Mouse (Mus musculus) lung, embryonic 14.5 days (tissue): ENCODE data around the gene Dock9. TPM values are rescaled to one million over a fixed set of nuclear protein-coding genes. Genes with fewer than 3 reads are reported as not detected.

Source experiments
- ATAC-seq: fragments of 200-750 bp; cut with Nextera tagmentation; 2 replicates; pipeline ENCODE4 v1.8.0; 2017; ENCODE audit warnings: mild to moderate bottlenecking, moderate TSS enrichment, moderate library complexity; ENCODE audit not compliant: insufficient read depth
- DNase-seq: peaks from one replicate; pipeline ENCODE4 v3.0.0-alpha.2; 2015
- H3K27ac ChIP-seq: fragments of 300-500 bp; sonication (generic); 2 replicates; pipeline ENCODE4 v1.5.1; 2014; ENCODE audit warnings: low read depth, mild to moderate bottlenecking, moderate library complexity
- H3K27me3 ChIP-seq: fragments of 300-500 bp; sonication (generic); 2 replicates; pipeline ENCODE4 v1.6.1; 2014; ENCODE audit warnings: low read length, control low read depth; ENCODE audit not compliant: insufficient read depth
- H3K36me3 ChIP-seq: fragments of 300-500 bp; sonication (generic); 2 replicates; pipeline ENCODE4 v1.6.1; 2014; ENCODE audit warnings: control low read depth; ENCODE audit not compliant: insufficient read depth
- H3K4me1 ChIP-seq: fragments of 300-500 bp; sonication (generic); 2 replicates; pipeline ENCODE4 v1.6.1; 2014; ENCODE audit warnings: antibody characterized with exemption, control low read depth; ENCODE audit not compliant: insufficient read depth
- H3K4me2 ChIP-seq: fragments of 300-500 bp; sonication (generic); 2 replicates; pipeline ENCODE4 v1.6.1; 2014; ENCODE audit warnings: mild to moderate bottlenecking
- H3K4me3 ChIP-seq: fragments of 300-500 bp; sonication (generic); 2 replicates; pipeline ENCODE4 v1.5.1; 2014; ENCODE audit warnings: low read depth, low read length
- H3K9ac ChIP-seq: fragments of 300-500 bp; sonication (generic); 2 replicates; pipeline ENCODE4 v1.6.1; 2014
- H3K9me3 ChIP-seq: fragments of 300-500 bp; sonication (generic); 2 replicates; pipeline ENCODE4 v1.6.1; 2016; ENCODE audit warnings: low read depth, low read length, control low read depth
- CTCF ChIP-seq: IDR thresholded peaks from 2 replicates; pipeline ENCODE4 v1.5.1; 2016; ENCODE audit warnings: antibody characterized with exemption, low read depth
- WGBS: fragments of 180-500 bp; shearing (Covaris S2); extraction: QIAGEN DNeasy Blood & Tissue Kit; methylation state at CpG from one replicate; pipeline ENCODE4 v1.1.7; 2014; 5-methylcytosine and 5-hydroxymethylcytosine counted together
- polyA plus RNA-seq: library from polyadenylated mRNA; unstranded; fragments of >200 nt; fragmentation: Nextera tagmentation; extraction: Ambion mirVana; gene quantifications from 2 replicates; pipeline ENCODE4 v1.2.1, GENCODE M21; 2014

Gene Dock9
- polyA plus RNA-seq, 1 experiment from 2014 or later: 14.6 TPM

DNA sequence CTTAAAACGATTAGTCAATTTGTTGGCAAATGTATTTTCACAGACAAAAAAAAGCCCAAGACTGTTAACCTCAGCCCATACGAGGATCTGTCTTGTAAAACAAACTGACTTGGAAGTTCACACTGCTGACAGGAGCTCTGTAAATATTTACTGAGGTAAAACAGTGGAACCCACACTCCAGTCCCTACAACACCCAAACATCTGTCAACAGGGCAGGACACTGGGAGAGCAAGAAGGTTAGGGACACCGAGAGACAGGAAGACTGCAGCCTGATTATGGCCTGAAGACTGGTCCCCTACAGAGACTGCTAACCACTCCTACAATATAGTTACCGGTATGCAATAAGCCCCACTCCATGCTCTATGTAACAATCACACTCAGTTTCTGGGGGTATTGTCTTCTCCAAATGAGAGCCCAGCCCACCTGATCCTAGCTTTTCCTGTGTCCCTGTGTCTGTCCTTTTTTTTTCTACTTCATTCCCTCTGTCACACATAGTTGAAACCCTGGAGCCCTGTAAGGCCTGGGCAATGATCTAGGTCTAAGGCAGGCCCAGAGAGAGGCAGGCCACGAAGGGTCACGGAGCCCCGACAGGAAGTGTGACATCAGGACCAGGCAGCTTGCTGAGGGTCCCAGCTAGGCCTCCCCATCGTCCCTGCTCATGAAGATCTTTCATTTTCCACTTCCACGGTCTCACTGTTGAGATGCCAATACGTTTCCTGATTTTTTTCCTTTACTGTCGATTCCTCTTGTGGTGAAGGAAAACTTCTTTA, 17.3 kb downstream of the Dock9 start:
- Histone ChIP-seq H3K4me2 (no peak overlapping the region), H3K4me1 (peaks cover 17% of the 10 kb centered on the region)
- peak; percentile 53; the same call in 1 of the 2 replicates for ATAC-seq

GRCm38 (mm10) chr14:121779620-121780019, 18.0 kb downstream of the Dock9 start:
- peaks cover 17% of the 10 kb centered on the region for H3K4me1 ChIP-seq
- H3K4me3 ChIP-seq: no peak overlapping the region
- ATAC-seq (no peak), DNase-seq (no peak)
- no peaks in the 10 kb centered on the region for H3K27me3 ChIP-seq
- 60% methylated on average over 3 of the region's 3 CpGs for WGBS
- no peak for TF ChIP-seq CTCF
- no peak overlapping the region for H3K9ac ChIP-seq
- H3K27ac ChIP-seq: peak overlapping the region; percentile 77; the same call in 1 of the 2 replicates
- no peaks in the 10 kb centered on the region for H3K9me3 ChIP-seq
- H3K36me3 ChIP-seq: no peaks in the 10 kb centered on the region
- no peak overlapping the region for H3K4me2 ChIP-seq

More for the DNA sequence above, 17.3 kb downstream of the Dock9 start:
- peak; percentile 20 for DNase-seq
- H3K9me3 ChIP-seq: no peaks in the 10 kb centered on the region
- H3K27ac ChIP-seq: peak overlapping the region; percentile 77
- no peaks in the 10 kb centered on the region for H3K27me3 ChIP-seq
- H3K36me3 ChIP-seq: no peaks in the 10 kb centered on the region
- WGBS: 23% methylated on average over 11 of the region's 11 CpGs
- H3K4me3 ChIP-seq: no peak overlapping the region
- H3K9ac ChIP-seq: no peak overlapping the region
- no peak for TF ChIP-seq CTCF

DNA sequence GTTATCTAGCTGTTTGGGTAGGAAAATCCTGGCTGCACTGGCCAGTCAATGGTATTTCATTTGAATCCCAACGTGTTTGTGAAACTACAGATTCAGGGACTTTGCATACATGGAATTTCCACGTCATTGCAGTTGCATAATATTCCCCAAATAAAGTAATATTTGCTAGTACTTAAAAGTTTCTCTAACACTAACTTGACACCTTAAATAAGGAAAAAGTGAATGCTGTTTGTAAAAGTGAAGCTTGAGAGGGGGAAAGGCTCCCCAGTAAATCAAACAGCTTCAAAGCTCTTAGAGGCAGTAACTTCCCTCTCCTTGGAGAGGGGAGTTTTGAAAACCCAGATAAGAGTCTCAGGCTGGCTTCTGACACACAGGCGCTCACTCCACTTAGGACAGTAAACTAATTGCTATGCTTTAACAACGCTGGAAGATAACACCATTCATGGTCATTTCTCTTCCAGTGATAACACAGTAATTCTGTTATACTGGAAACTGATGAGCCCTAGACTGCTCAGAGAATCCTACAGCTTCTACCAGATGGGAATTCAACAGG, 20.3 kb downstream of the Dock9 start:
- no peak overlapping the region for H3K9ac ChIP-seq
- ATAC-seq (no peak), DNase-seq (peak; percentile 36)
- no peak overlapping the region for H3K4me2 ChIP-seq
- no peak for TF ChIP-seq CTCF
- no peaks in the 10 kb centered on the region for H3K36me3 ChIP-seq
- WGBS: 31% methylated on average over 4 of the region's 4 CpGs
- H3K4me3 ChIP-seq: no peak overlapping the region
- H3K9me3 ChIP-seq: no peaks in the 10 kb centered on the region
- H3K27me3 ChIP-seq: no peaks in the 10 kb centered on the region
- H3K4me1 ChIP-seq: peaks cover 22% of the 10 kb centered on the region
- H3K27ac ChIP-seq: no peak overlapping the region

- peaks cover 22% of the 10 kb centered on the region for H3K4me1 ChIP-seq
These were observed 20.9 kb downstream of the Dock9 start for GRCm38 (mm10) chr14:121776749-121777148.

DNA sequence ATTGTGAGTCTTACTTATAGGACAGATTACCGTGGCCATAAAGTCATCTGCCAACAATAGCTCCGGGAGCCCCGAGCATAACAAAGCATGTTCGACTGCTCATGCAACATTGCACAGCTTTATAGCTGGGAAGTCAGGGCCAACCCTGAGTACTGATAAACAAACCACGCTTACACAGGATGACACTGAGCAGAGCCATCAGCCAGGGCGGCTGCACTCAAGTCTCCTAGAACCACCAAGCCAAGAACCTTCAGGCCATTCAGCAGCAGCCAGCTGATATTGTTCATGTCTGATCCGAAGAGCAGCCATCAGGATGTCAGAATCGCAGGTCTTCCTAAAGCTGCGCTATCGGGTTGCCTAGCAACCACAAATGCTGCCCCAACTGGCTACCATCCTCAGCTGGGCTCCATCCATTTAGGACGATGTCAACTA, 35.6 kb downstream of the Dock9 start:
- no peaks in the 10 kb centered on the region for H3K36me3 ChIP-seq
- ATAC-seq (no peak), DNase-seq (peak; percentile 26)
- no peaks in the 10 kb centered on the region for H3K4me1 ChIP-seq
- no peak overlapping the region for H3K27ac ChIP-seq
- H3K9ac ChIP-seq: no peak overlapping the region
- H3K27me3 ChIP-seq: no peaks in the 10 kb centered on the region
- 48% methylated on average over 11 of the region's 11 CpGs for WGBS
- no peak overlapping the region for H3K4me2 ChIP-seq
- H3K4me3 ChIP-seq: no peak overlapping the region
- TF ChIP-seq CTCF: no peak
- H3K9me3 ChIP-seq: no peaks in the 10 kb centered on the region

More at GRCm38 (mm10) chr14:121776749-121777148, 20.9 kb downstream of the Dock9 start:
- H3K36me3 ChIP-seq: no peaks in the 10 kb centered on the region
- H3K27me3 ChIP-seq: no peaks in the 10 kb centered on the region
- ATAC-seq: no peak
- 84% methylated on average over 4 of the region's 4 CpGs for WGBS
- no peak for DNase-seq
- no peak overlapping the region for H3K4me3 ChIP-seq
- no peak overlapping the region for H3K4me2 ChIP-seq
- H3K27ac ChIP-seq: no peak overlapping the region
- peak; percentile 66 for TF ChIP-seq CTCF
- H3K9me3 ChIP-seq: no peaks in the 10 kb centered on the region
- H3K9ac ChIP-seq: no peak overlapping the region

GRCm38 (mm10) chr14:121760403-121760802, 37.2 kb downstream of the Dock9 start:
- peaks cover 6% of the 10 kb centered on the region; the same call in 1 of the 2 replicates for H3K4me1 ChIP-seq
- H3K27ac ChIP-seq: no peak overlapping the region
- H3K4me3 ChIP-seq: no peak overlapping the region
- H3K36me3 ChIP-seq: no peaks in the 10 kb centered on the region
- no peaks in the 10 kb centered on the region for H3K9me3 ChIP-seq
- H3K4me2 ChIP-seq: no peak overlapping the region
- ATAC-seq: no peak
- TF ChIP-seq CTCF: no peak
- DNase-seq: no peak
- H3K9ac ChIP-seq: no peak overlapping the region
- no peaks in the 10 kb centered on the region for H3K27me3 ChIP-seq
- 77% methylated on average over 5 of the region's 5 CpGs for WGBS

DNA sequence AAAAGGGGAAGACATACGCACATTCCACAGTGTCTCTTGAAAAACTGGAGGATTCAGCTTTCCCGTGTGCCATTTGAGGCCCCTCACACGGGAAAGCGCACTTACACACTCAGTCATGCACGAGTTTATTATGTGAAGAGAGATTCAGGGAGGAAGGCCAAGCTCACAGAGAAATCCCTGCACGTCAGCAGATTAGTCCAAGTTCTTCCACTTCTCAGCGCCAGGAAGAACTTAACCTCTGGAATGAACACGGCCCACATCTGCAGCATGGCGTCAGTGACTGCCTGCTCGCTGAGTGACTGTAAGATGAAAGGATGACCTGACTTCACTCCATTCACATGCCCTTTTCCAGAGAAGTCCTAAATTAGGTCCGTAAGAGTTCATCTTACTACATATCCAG, 43.5 kb downstream of the Dock9 start:
- no peak overlapping the region for H3K9ac ChIP-seq

More for the DNA sequence above, 43.5 kb downstream of the Dock9 start:
- H3K27ac ChIP-seq: peak overlapping the region; percentile 60
- ATAC-seq (peak; percentile 63; the same call in 1 of the 2 replicates), DNase-seq (peak; percentile 81)
- H3K4me3 ChIP-seq: no peak overlapping the region
- WGBS: 20% methylated on average over 11 of the region's 11 CpGs
- H3K9me3 ChIP-seq: no peaks in the 10 kb centered on the region
- peaks cover 15% of the 10 kb centered on the region for H3K4me1 ChIP-seq
- TF ChIP-seq CTCF: no peak
- no peaks in the 10 kb centered on the region for H3K27me3 ChIP-seq
- H3K36me3 ChIP-seq: no peaks in the 10 kb centered on the region
- H3K4me2 ChIP-seq: 0 out of 2 replicates have a peak overlapping the region, but pooled peaks have one; percentile 0
